Mouse (Mus musculus) embryonic facial prominence, embryonic 10.5 days (tissue): ENCODE measurements around the gene Il4i1. TPM values are rescaled to one million over a fixed set of nuclear protein-coding genes. Genes with fewer than 3 reads are reported as not detected.
A peak's percentile ranks its signal among the peaks of the same experiment; 100 is the strongest.

Experiments used
- DNase-seq: peaks from one replicate; pipeline ENCODE4 v3.0.0-alpha.2; 2017; ENCODE audit warnings: low spot score
- H3K27ac ChIP-seq: fragments of 300-500 bp; sonication (generic); replicated peaks from 2 replicates; pipeline ENCODE4 v1.5.1; 2016; ENCODE audit warnings: mild to moderate bottlenecking
- H3K27me3 ChIP-seq: fragments of 300-500 bp; sonication (generic); replicated peaks from 2 replicates; pipeline ENCODE4 v1.6.1; 2016; ENCODE audit warnings: low read depth, mild to moderate bottlenecking; ENCODE audit not compliant: poor library complexity, severe bottlenecking
- H3K36me3 ChIP-seq: fragments of 300-500 bp; sonication (generic); replicated peaks from 2 replicates; pipeline ENCODE4 v1.6.1; 2016; ENCODE audit warnings: mild to moderate bottlenecking, moderate library complexity
- H3K4me1 ChIP-seq: fragments of 300-500 bp; sonication (generic); 2 replicates; pipeline ENCODE4 v1.6.1; 2016
- H3K4me3 ChIP-seq: fragments of 300-500 bp; sonication (generic); 2 replicates; pipeline ENCODE4 v1.5.1; 2016; ENCODE audit warnings: mild to moderate bottlenecking, moderate library complexity
- H3K9me3 ChIP-seq: fragments of 300-500 bp; sonication (generic); 2 replicates; pipeline ENCODE4 v1.6.1; 2016; ENCODE audit warnings: mild to moderate bottlenecking
- WGBS: fragments of 180-500 bp; shearing (Covaris S2); methylation state at CpG from one replicate; pipeline ENCODE4 v1.1.7; 2016; 5-methylcytosine and 5-hydroxymethylcytosine counted together
- polyA plus RNA-seq: library from polyadenylated mRNA; unstranded; fragments of >200 nt; fragmentation: Nextera tagmentation; extraction: Ambion mirVana; gene quantifications from 2 replicates; pipeline ENCODE4 v1.2.1, GENCODE M21; 2016

The Il4i1 gene
- polyA plus RNA-seq, 1 experiment from 2014 or later = 1.0 TPM

DNA sequence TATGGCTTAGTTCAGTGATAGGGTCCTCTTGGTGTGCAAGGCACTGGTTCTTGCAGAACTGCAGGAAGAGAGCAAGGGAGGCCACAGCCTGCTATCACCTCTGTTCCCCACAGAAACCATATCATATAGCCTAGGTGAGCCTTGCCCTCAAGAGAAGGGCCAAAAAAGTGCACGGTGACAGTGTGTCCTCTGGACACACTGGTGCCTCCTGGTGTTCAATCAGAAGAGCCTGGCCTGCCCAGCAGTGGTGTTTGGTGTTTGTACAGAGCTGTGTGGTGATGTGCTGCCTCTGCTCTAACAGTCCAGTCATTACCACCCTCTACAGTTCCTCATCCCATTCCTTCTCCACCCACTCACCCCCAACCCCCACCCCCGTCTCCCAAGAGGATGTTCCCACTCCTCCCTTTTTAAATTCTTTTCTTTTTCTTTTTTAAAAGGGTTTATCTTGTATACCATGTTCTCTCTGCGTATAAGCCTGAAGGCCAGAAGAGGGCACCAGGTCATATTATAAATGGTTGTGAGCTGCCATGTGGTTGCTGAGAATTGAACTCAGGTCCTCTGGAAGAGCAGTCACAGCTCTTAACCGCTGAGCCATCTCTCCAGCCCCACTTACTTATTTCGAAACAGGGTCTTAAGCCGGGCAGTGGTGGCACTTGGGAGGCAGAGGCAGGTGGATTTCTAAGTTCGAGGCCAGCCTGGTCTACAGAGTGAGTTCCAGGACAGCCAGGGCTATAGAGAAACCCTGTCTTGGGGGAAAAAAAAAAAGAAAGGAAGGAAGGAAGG, 5.7 kb downstream of the Il4i1 start:
- 84% methylated on average over 7 of the region's 7 CpGs for WGBS
- Histone ChIP-seq H3K36me3 (peaks cover 57% of the 10 kb centered on the region), H3K4me1 (peaks cover 60% of the 10 kb centered on the region), H3K4me3 (0 out of 2 replicates have a peak overlapping the region, but pooled peaks have one; percentile 5), H3K27me3 (no peaks in the 10 kb centered on the region), H3K9me3 (no peaks in the 10 kb centered on the region), H3K27ac (no peak overlapping the region)
- DNase-seq = no peak

DNA sequence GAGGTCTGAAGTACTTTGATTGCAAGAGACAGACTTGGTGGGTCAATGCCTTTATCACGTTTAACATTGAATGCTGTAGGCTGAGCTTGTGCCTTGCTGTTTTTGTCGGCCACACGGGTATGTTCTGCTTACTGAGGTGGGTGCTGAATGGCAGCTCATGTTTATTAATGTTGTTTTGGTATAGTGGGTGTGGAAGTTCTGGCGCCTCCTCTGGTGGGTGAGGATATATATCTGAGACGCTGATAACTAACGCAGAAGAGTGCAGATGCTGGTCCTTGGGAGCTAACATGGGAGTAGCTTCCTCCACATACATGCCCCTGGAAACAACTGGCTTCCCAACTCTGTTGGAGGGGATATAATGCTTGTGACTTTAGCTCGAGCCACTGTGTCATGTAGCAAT, 7.2 kb downstream of the Il4i1 start:
- WGBS = 47% methylated on average over 7 of the region's 7 CpGs
- Histone ChIP-seq H3K4me3 (no peak overlapping the region), H3K9me3 (no peaks in the 10 kb centered on the region), H3K4me1 (peaks cover 46% of the 10 kb centered on the region), H3K27ac (no peak overlapping the region), H3K36me3 (peaks cover 68% of the 10 kb centered on the region), H3K27me3 (no peaks in the 10 kb centered on the region)
- no peak for DNase-seq

DNA sequence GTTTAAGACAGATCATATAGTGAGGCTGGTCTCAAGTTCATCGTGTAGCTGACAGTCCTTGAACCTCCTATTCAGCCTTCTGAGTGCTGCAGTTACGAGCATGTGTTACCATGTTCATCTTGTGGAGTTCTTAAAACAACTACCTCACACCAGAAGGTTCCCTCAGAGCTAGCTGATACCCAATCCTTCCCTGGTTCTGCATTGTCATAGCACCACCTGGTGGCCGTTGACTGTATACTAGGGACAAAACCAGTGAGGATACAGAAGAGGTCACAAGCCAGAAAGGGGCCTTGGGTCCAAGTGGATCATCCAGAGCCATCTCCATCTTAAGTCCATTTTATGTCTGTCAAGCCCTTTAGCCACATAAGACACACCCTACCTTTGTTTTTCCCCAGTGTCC, 8.7 kb downstream of the Il4i1 start:
- Histone ChIP-seq H3K4me1 (peaks cover 31% of the 10 kb centered on the region), H3K27me3 (no peaks in the 10 kb centered on the region), H3K27ac (no peak overlapping the region), H3K9me3 (no peaks in the 10 kb centered on the region), H3K36me3 (peaks cover 68% of the 10 kb centered on the region), H3K4me3 (no peak overlapping the region)
- peak; percentile 74 for DNase-seq
- WGBS = 36% methylated on average over 3 of the region's 3 CpGs

DNA sequence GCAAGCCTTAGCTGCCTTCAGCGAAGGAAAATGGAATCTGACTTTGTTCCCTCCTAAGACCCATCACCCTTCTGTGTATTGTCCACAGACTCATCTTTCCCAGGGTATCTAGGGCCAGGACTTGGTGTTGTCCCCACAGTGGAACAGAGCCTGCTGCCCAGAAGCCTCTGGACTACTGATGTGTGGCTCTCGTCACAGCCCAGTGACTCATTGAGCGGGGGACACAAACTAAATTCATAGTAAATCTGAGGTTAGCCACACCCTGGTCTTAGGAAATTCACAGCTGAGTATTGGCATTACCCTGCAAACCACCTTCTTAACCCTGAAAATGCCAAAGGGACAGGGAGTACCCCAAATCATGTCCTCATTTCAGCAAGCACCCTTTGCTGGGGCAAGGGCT, 10.6 kb downstream of the Il4i1 start:
- WGBS = 88% methylated on average over 3 of the region's 3 CpGs
- peaks cover 74% of the 10 kb centered on the region for H3K36me3 ChIP-seq
- H3K27ac ChIP-seq = no peak overlapping the region
- H3K27me3 ChIP-seq = no peaks in the 10 kb centered on the region
- DNase-seq = no peak
- no peak overlapping the region for H3K4me3 ChIP-seq
- no peaks in the 10 kb centered on the region for H3K9me3 ChIP-seq
- peaks cover 20% of the 10 kb centered on the region for H3K4me1 ChIP-seq

DNA sequence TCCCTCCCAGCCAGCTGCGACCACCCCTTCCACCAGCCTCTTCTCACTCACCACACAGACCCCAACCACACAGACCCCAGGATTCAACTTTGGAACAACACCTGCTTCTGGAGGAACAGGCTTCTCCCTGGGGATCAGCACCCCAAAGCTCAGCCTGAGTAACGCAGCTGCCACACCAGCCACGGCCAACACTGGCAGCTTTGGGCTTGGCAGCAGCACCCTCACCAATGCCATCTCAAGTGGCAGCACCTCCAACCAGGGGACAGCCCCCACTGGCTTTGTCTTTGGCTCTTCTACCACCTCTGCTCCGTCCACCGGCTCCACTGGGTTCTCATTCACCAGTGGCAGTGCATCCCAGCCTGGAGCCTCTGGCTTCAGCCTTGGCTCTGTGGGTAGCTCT, 12.5 kb downstream of the Il4i1 start:
- no peaks in the 10 kb centered on the region for H3K27me3 ChIP-seq
- DNase-seq = no peak
- WGBS = 92% methylated on average over 5 of the region's 5 CpGs
- no peak overlapping the region for H3K27ac ChIP-seq
- H3K36me3 ChIP-seq = peaks cover 74% of the 10 kb centered on the region
- H3K4me3 ChIP-seq = peak overlapping the region; percentile 3; the same call in 1 of the 2 replicates
- H3K9me3 ChIP-seq = no peaks in the 10 kb centered on the region
- peaks cover 8% of the 10 kb centered on the region for H3K4me1 ChIP-seq

DNA sequence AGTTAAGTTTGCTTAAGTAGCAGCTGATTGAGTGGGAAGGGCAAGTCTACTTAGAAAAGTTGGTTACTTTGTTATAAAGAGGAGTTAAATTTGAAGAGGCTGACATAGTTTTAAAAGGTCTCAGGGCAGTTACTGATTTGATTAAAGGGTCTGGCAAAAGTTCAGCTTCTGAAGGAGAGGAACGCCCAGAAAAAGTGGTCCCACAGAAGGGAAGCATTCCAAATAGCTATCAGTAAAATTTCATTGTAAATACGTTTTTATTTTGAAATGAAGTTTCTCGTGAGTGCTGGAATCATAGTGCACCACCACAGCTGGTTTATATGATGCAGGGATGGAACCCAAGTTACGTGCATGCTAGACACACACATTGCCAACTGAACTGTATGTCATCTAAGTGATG, 16.6 kb downstream of the Il4i1 start:
- peaks cover 50% of the 10 kb centered on the region for H3K36me3 ChIP-seq

DNA sequence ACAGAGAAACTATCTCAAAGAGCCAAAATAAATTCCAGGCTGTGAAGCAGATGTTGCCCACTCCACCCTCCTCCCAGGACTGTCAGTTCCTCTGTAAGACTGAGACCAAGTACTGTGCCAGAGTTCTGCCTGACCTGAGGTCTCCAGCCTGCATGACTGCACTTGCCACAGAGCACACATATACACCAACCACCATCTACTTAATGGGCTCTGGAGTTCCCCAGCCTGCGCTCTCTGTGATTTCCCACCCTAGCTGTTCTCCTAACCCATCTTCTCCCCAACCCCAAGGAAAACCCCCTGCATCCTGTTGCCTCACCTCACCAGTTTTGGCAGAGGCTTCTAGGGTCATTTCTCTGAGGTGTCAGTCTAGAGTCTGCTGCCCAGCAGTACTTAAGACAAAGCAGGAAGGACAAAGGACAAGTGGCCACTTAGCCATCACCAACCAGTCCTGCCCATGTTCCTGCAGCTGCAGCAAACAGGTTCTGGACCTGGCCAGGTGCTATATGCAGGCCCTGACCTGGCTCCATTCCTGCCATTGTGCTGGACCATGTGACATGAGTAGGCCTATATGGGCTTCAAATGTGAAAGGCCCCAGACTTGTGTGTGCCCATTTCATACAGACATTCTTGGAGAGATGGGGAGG, 19.3 kb downstream of the Il4i1 start:
- H3K36me3 ChIP-seq = peaks cover 30% of the 10 kb centered on the region
- H3K4me1 ChIP-seq = peaks cover 31% of the 10 kb centered on the region
- WGBS = 91% methylated on average over 1 of the region's 1 CpGs
- no peak overlapping the region for H3K4me3 ChIP-seq
- peaks cover 29% of the 10 kb centered on the region for H3K27me3 ChIP-seq
- DNase-seq = no peak
- H3K27ac ChIP-seq = no peak overlapping the region
- H3K9me3 ChIP-seq = no peaks in the 10 kb centered on the region

More for the DNA sequence above, 16.6 kb downstream of the Il4i1 start:
- Histone ChIP-seq H3K27ac (no peak overlapping the region), H3K4me3 (no peak overlapping the region), H3K9me3 (no peaks in the 10 kb centered on the region), H3K4me1 (peaks cover 14% of the 10 kb centered on the region), H3K27me3 (peaks cover 2% of the 10 kb centered on the region; the same call in 1 of the 2 replicates)
- WGBS = 79% methylated on average over 4 of the region's 4 CpGs
- DNase-seq = no peak

DNA sequence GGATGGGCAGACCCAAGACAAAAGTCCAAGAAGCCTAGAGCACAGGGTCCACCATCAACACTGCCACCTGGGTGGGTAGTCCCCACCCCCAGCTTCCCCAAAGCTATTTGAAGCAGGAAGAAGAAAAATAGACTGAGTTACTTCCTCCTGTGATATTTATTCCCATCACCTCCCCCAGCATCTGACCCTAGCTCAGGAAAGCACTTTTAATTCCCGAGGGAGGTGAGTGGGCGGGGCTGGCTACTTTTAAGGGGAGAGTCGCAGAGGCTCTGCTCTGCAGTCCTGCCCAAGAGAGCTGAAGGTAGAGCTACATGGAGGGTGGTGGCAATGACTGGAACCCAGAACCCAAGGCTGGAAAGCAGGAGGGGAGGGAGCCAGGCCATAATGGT, 19.8 kb downstream of the Il4i1 start:
- Histone ChIP-seq H3K4me3 (no peak overlapping the region), H3K9me3 (no peaks in the 10 kb centered on the region), H3K36me3 (peaks cover 30% of the 10 kb centered on the region), H3K4me1 (peaks cover 32% of the 10 kb centered on the region), H3K27me3 (peaks cover 35% of the 10 kb centered on the region), H3K27ac (no peak overlapping the region)
- WGBS = 61% methylated on average over 3 of the region's 3 CpGs
- no peak for DNase-seq

DNA sequence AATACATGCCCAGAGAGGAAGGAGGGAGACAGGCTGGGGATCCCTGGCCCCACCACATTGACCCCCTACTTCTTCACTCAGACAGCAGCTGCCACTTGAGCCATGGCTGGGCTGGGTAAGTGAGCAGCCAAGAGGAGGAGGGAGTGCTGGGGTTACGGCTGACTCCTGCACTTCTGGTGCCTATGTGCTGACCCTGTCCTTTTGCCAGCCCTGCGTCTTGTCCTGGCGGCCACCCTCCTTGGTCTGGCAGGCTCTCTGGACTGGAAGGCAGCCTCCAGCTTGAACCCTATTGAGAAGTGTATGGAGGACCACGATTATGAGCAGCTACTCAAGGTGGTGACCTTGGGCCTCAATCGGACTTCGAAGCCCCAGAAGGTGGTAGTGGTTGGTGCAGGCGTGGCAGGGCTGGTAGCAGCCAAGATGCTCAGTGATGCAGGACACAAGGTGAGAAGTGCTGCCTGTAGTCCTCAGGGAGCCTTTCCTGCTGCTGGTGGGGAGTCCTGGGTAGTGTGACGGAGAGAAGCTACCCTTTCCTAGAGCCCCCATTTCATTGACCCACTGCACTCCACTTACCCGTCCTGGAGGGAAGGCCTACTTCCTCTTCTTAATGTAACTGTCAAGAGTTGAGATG, 20.4 kb downstream of the Il4i1 start:
- no peaks in the 10 kb centered on the region for H3K9me3 ChIP-seq
- peaks cover 32% of the 10 kb centered on the region for H3K4me1 ChIP-seq
- DNase-seq = no peak
- peaks cover 40% of the 10 kb centered on the region for H3K27me3 ChIP-seq
- H3K27ac ChIP-seq = no peak overlapping the region
- no peak overlapping the region for H3K4me3 ChIP-seq
- H3K36me3 ChIP-seq = peaks cover 30% of the 10 kb centered on the region
- 85% methylated on average over 9 of the region's 9 CpGs for WGBS

DNA sequence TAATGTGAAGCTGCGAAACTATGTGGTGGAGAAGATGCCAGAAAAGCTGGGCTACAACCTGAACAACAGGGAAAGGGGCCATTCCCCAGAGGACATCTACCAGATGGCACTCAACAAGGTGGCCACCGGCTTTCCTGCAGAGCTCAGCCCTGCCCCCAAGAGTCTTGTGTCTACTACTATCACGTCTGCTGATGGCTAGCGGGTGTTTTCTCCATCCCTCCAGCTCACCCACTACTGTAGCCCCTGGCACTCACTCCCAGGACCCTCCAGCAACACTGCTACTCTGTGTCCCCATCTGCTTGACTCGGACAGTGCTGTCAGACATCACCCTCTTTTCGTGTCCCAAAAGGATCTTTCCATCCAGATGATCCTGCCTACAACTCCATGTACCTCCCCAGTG, 21.9 kb downstream of the Il4i1 start:
- no peaks in the 10 kb centered on the region for H3K9me3 ChIP-seq
- H3K36me3 ChIP-seq = peaks cover 37% of the 10 kb centered on the region
- H3K27me3 ChIP-seq = peaks cover 43% of the 10 kb centered on the region
- no peak for DNase-seq
- H3K4me1 ChIP-seq = peaks cover 32% of the 10 kb centered on the region
- 87% methylated on average over 6 of the region's 6 CpGs for WGBS
- no peak overlapping the region for H3K27ac ChIP-seq
- no peak overlapping the region for H3K4me3 ChIP-seq

DNA sequence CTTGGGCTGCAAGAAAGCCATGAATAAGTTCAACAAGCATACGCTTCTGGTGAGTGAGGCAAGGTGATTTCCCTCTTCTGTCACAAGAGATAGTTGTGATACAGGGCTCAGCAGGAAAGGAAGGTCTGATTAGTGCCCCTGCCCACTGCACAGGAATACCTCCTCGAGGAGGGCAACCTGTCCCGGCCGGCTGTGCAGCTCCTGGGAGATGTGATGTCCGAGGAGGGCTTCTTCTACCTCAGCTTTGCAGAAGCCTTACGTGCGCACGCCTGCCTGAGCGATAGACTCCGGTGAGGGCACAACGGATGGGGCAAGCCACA, 22.9 kb downstream of the Il4i1 start:
- Histone ChIP-seq H3K27ac (no peak overlapping the region; the same call in 1 of the 2 replicates), H3K4me1 (peaks cover 32% of the 10 kb centered on the region), H3K27me3 (peaks cover 43% of the 10 kb centered on the region), H3K36me3 (peaks cover 47% of the 10 kb centered on the region), H3K9me3 (no peaks in the 10 kb centered on the region), H3K4me3 (peak overlapping the region; percentile 53)
- 25% methylated on average over 11 of the region's 11 CpGs for WGBS
- no peak for DNase-seq

DNA sequence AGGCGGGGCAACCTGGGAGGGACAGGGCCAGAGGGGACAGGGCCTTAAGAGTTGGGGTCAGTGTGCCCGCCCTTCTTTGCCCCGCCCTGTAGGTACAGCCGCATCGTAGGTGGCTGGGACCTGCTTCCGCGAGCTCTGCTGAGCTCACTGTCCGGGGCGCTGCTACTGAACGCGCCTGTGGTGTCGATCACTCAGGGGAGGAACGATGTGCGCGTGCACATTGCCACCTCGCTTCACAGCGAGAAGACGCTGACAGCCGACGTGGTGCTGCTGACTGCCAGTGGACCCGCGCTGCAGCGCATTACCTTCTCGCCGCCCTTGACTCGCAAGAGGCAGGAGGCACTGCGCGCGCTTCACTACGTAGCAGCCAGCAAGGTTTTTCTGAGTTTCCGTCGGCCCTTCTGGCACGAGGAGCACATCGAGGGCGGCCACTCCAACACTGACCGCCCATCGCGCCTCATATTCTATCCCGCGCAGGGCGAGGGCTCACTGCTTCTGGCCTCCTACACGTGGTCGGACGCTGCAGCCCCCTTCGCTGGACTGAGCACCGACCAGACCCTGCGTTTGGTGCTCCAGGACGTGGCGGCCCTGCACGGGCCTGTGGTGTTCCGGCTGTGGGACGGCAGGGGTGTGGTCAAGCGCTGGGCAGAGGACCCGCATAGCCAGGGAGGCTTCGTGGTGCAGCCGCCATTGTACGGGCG, 23.5 kb downstream of the Il4i1 start:
- peak; percentile 64 for DNase-seq
- H3K27me3 ChIP-seq = peaks cover 43% of the 10 kb centered on the region
- no peaks in the 10 kb centered on the region for H3K9me3 ChIP-seq
- peak overlapping the region; percentile 53 for H3K4me3 ChIP-seq
- 2% methylated on average over 58 of the region's 58 CpGs for WGBS
- H3K27ac ChIP-seq = no peak overlapping the region; the same call in 1 of the 2 replicates
- H3K36me3 ChIP-seq = peaks cover 52% of the 10 kb centered on the region
- H3K4me1 ChIP-seq = peaks cover 32% of the 10 kb centered on the region
